Mouse (Mus musculus) heart, embryonic 10.5 days (tissue): Measurements from ENCODE around the gene Stard3. TPM values are rescaled to one million over a fixed set of nuclear protein-coding genes. Genes with fewer than 3 reads are reported as not detected.

ENCODE experiments used
- DNase-seq: peaks from one replicate; pipeline ENCODE4 v3.0.0-alpha.2; 2017; ENCODE audit warnings: low spot score
- H3K27ac ChIP-seq: fragments of 300-500 bp; sonication (generic); 2 replicates; pipeline ENCODE4 v1.5.1; 2016; ENCODE audit warnings: mild to moderate bottlenecking
- H3K27me3 ChIP-seq: fragments of 300-500 bp; sonication (generic); 2 replicates; pipeline ENCODE4 v1.6.1; 2016; ENCODE audit warnings: mild to moderate bottlenecking; ENCODE audit not compliant: poor library complexity, insufficient read depth, severe bottlenecking
- H3K36me3 ChIP-seq: fragments of 300-500 bp; sonication (generic); 2 replicates; pipeline ENCODE4 v1.6.1; 2016; ENCODE audit warnings: mild to moderate bottlenecking, moderate library complexity
- H3K4me1 ChIP-seq: fragments of 300-500 bp; sonication (generic); 2 replicates; pipeline ENCODE4 v1.6.1; 2016; ENCODE audit warnings: mild to moderate bottlenecking
- H3K4me3 ChIP-seq: fragments of 300-500 bp; sonication (generic); 2 replicates; pipeline ENCODE4 v1.5.1; 2016; ENCODE audit warnings: mild to moderate bottlenecking, moderate library complexity
- H3K9me3 ChIP-seq: fragments of 300-500 bp; sonication (generic); 2 replicates; pipeline ENCODE4 v1.6.1; 2016; ENCODE audit warnings: mild to moderate bottlenecking, moderate library complexity
- WGBS: fragments of 180-500 bp; shearing (Covaris S2); methylation state at CpG from one replicate; pipeline ENCODE4 v1.1.7; 2016; 5-methylcytosine and 5-hydroxymethylcytosine counted together
- polyA plus RNA-seq: library from polyadenylated mRNA; unstranded; fragments of >200 nt; fragmentation: Nextera tagmentation; extraction: Ambion mirVana; gene quantifications from 2 replicates; pipeline ENCODE4 v1.2.1, GENCODE M21; 2016

Stard3 gene
- polyA plus RNA-seq, 1 experiment from 2014 or later: 51.0 TPM

- DNase-seq: peak; percentile 94
- WGBS: 2% methylated on average over 29 of the region's 29 CpGs
These were observed 15.9 kb upstream of the Stard3 start for GRCm38 (mm10) chr11:98342000-98342945.

GRCm38 (mm10) chr11:98345253-98345652 lies 12.9 kb upstream of the Stard3 start:
- WGBS: 2% methylated on average over 14 of the region's 14 CpGs
- no peaks in the 10 kb centered on the region for H3K9me3 ChIP-seq
- peak; percentile 90 for DNase-seq
- no peak overlapping the region for H3K27ac ChIP-seq
- H3K36me3 ChIP-seq: no peaks in the 10 kb centered on the region
- H3K4me1 ChIP-seq: peaks cover 50% of the 10 kb centered on the region
- H3K27me3 ChIP-seq: peaks cover 89% of the 10 kb centered on the region
- H3K4me3 ChIP-seq: peak overlapping the region; percentile 50

More at GRCm38 (mm10) chr11:98342000-98342945, 15.9 kb upstream of the Stard3 start:
- Histone ChIP-seq H3K27ac (peak overlapping the region; percentile 30; the same call in 1 of the 2 replicates), H3K4me3 (peak overlapping the region; percentile 51), H3K27me3 (peaks cover 89% of the 10 kb centered on the region), H3K36me3 (no peaks in the 10 kb centered on the region), H3K9me3 (no peaks in the 10 kb centered on the region), H3K4me1 (peaks cover 44% of the 10 kb centered on the region)

GRCm38 (mm10) chr11:98346168-98346567 lies 12.0 kb upstream of the Stard3 start:
- H3K27ac ChIP-seq: no peak overlapping the region; the same call in 1 of the 2 replicates
- no peaks in the 10 kb centered on the region for H3K9me3 ChIP-seq
- DNase-seq: no peak
- WGBS: 10% methylated on average over 9 of the region's 9 CpGs
- H3K4me3 ChIP-seq: 0 out of 2 replicates have a peak overlapping the region, but pooled peaks have one; percentile 50
- H3K27me3 ChIP-seq: peaks cover 90% of the 10 kb centered on the region
- H3K4me1 ChIP-seq: peaks cover 54% of the 10 kb centered on the region
- no peaks in the 10 kb centered on the region for H3K36me3 ChIP-seq

GRCm38 (mm10) chr11:98347385-98348082 lies 10.6 kb upstream of the Stard3 start:
- Histone ChIP-seq H3K9me3 (no peaks in the 10 kb centered on the region), H3K4me1 (peaks cover 48% of the 10 kb centered on the region), H3K36me3 (no peaks in the 10 kb centered on the region), H3K4me3 (peak overlapping the region; percentile 69), H3K27ac (no peak overlapping the region; the same call in 1 of the 2 replicates), H3K27me3 (peaks cover 90% of the 10 kb centered on the region)
- 7% methylated on average over 10 of the region's 12 CpGs for WGBS
- DNase-seq: no peak

GRCm38 (mm10) chr11:98348083-98348961 lies 9.8 kb upstream of the Stard3 start, which contains the start of gene Ppp1r1b:
Ppp1r1b (plus strand) TSS chr11:98348404.
- H3K27ac ChIP-seq: peak within 1 kb of the TSS; percentile 84
- peaks cover 97% of the 10 kb centered on the region for H3K27me3 ChIP-seq
- H3K4me3 ChIP-seq: peak within 1 kb of the TSS; percentile 69
- no peaks in the 10 kb centered on the region for H3K9me3 ChIP-seq
- WGBS: under 1% methylated on average over 55 of the region's 55 CpGs
- peaks cover 45% of the 10 kb centered on the region for H3K4me1 ChIP-seq
- H3K36me3 ChIP-seq: no peaks in the 10 kb centered on the region
- no peak for DNase-seq

GRCm38 (mm10) chr11:98349308-98349707 lies 8.9 kb upstream of the Stard3 start:
- H3K36me3 ChIP-seq: no peaks in the 10 kb centered on the region
- no peak overlapping the region for H3K27ac ChIP-seq
- peak overlapping the region; percentile 69 for H3K4me3 ChIP-seq
- H3K27me3 ChIP-seq: peaks cover 97% of the 10 kb centered on the region
- peaks cover 45% of the 10 kb centered on the region for H3K4me1 ChIP-seq
- no peak for DNase-seq
- H3K9me3 ChIP-seq: no peaks in the 10 kb centered on the region
- WGBS: 4% methylated on average over 9 of the region's 9 CpGs

GRCm38 (mm10) chr11:98352272-98352990 lies 5.7 kb upstream of the Stard3 start:
- H3K4me1 ChIP-seq: peaks cover 50% of the 10 kb centered on the region
- no peaks in the 10 kb centered on the region for H3K36me3 ChIP-seq
- H3K4me3 ChIP-seq: no peak overlapping the region
- H3K9me3 ChIP-seq: no peaks in the 10 kb centered on the region
- no peak overlapping the region for H3K27ac ChIP-seq
- 74% methylated on average over 18 of the region's 18 CpGs for WGBS
- peaks cover 82% of the 10 kb centered on the region for H3K27me3 ChIP-seq
- no peak for DNase-seq

GRCm38 (mm10) chr11:98353651-98354211 lies 4.4 kb upstream of the Stard3 start:
- peaks cover 41% of the 10 kb centered on the region for H3K4me1 ChIP-seq
- H3K36me3 ChIP-seq: no peaks in the 10 kb centered on the region
- H3K27ac ChIP-seq: no peak overlapping the region
- H3K27me3 ChIP-seq: peaks cover 69% of the 10 kb centered on the region
- H3K9me3 ChIP-seq: no peaks in the 10 kb centered on the region
- no peak for DNase-seq
- WGBS: 46% methylated on average over 8 of the region's 8 CpGs
- no peak overlapping the region for H3K4me3 ChIP-seq

- Histone ChIP-seq H3K36me3 (no peaks in the 10 kb centered on the region), H3K4me1 (peaks cover 40% of the 10 kb centered on the region), H3K9me3 (no peaks in the 10 kb centered on the region), H3K27me3 (peaks cover 62% of the 10 kb centered on the region), H3K27ac (0 out of 2 replicates have a peak overlapping the region, but pooled peaks have one; percentile 8), H3K4me3 (no peak overlapping the region)
- WGBS: 58% methylated on average over 14 of the region's 14 CpGs
- DNase-seq: no peak
These were observed 3.7 kb upstream of the Stard3 start for GRCm38 (mm10) chr11:98354445-98354844.

GRCm38 (mm10) chr11:98355732-98356299 lies 2.4 kb upstream of the Stard3 start:
- H3K36me3 ChIP-seq: no peaks in the 10 kb centered on the region
- DNase-seq: peak; percentile 84
- H3K4me1 ChIP-seq: peaks cover 49% of the 10 kb centered on the region
- H3K27ac ChIP-seq: no peak overlapping the region
- no peak overlapping the region for H3K4me3 ChIP-seq
- 7% methylated on average over 6 of the region's 6 CpGs for WGBS
- H3K9me3 ChIP-seq: no peaks in the 10 kb centered on the region
- H3K27me3 ChIP-seq: peaks cover 48% of the 10 kb centered on the region
